26 mouse cellular contexts compared by ENCODE assay signal in the genomic region with DNA sequence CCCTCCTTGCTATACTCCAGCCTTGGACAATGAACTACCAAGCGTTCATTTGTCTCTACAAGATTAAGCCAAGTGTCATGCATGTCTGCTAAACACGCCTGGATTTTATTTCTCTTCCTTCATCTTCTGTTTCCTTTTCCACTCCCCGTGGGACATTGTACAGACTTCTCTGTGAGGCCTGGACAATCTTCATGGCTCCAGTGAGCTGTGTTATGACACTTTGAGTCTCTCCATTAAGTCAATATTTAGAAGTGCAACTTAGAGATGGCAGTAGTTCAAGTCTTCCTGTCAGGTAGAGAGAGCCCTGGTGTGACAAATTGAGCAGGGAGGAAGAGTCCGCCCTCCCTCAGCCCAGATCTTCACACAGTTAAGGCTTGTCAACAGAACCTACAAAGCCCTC. TPM values are rescaled to one million over a fixed set of nuclear protein-coding genes. Genes with fewer than 3 reads are reported as not detected.
"Had no signal": no experiment of that assay in that cellular context is flagged by ENCODE, and none has a peak within 500 bp of the region (broad histone marks: within the 10 kb centered on the region; RNA-seq: fewer than 3 reads in every experiment).

No protein-coding gene starts in this region.

- H3K9me3 ChIP-seq: limb, embryonic 10.5 days; limb, embryonic 13.5 days; liver, embryonic 13.5 days; midbrain, embryonic 13.5 days had no signal

- H3K27me3 ChIP-seq: liver, embryonic 13.5 days; megakaryocyte, embryonic 14.5 days; midbrain, embryonic 13.5 days; neural tube, embryonic 13.5 days had no signal

- H3K4me3 ChIP-seq: layer of hippocampus, adult 2 months; limb, embryonic 10.5 days; limb, embryonic 13.5 days; liver, embryonic 13.5 days; megakaryocyte, embryonic 14.5 days; midbrain, embryonic 10.5 days; midbrain, embryonic 13.5 days; myocyte; neural tube, embryonic 13.5 days had no signal

- DNase-seq: kidney, adult 11 months; kidney, adult 8-10 months; kidney, postnatal 14 days; kidney, postnatal 4 days; layer of hippocampus, adult 9-11 months; liver; liver, embryonic 13.5 days; lung, embryonic 14.5 days; retina, postnatal 1 day; right cerebral cortex, postnatal 25 days; spleen, adult 18-20 months; thymus, adult 2 months; thymus, postnatal 14 days had no signal

- H3K36me3 ChIP-seq: limb, embryonic 10.5 days; limb, embryonic 13.5 days; liver, embryonic 13.5 days; midbrain, embryonic 10.5 days; midbrain, embryonic 13.5 days; neural tube, embryonic 13.5 days had no signal

- H3K9ac ChIP-seq: limb, embryonic 13.5 days; liver, embryonic 13.5 days; lung, embryonic 14.5 days; midbrain, embryonic 13.5 days; neural tube, embryonic 13.5 days had no signal

- ATAC-seq: lung, postnatal 0 days; midbrain, embryonic 13.5 days; midbrain, embryonic 16.5 days had no signal

- H3K4me2 ChIP-seq: limb, embryonic 13.5 days; liver, embryonic 13.5 days; lung, embryonic 14.5 days; midbrain, embryonic 13.5 days; neural tube, embryonic 13.5 days had no signal

- H3K27ac ChIP-seq: layer of hippocampus, adult 2 months; limb, embryonic 10.5 days; limb, embryonic 13.5 days; liver, embryonic 13.5 days; macrophage; midbrain, embryonic 10.5 days; midbrain, embryonic 13.5 days; neural tube, embryonic 13.5 days had no signal

- H3K4me1 ChIP-seq: liver, embryonic 13.5 days; megakaryocyte, embryonic 14.5 days; midbrain, embryonic 13.5 days had no signal

RNA-seq across cellular contexts. Expression of gene Enpp6, which starts 47.3 kb away (rescaled TPM):
- total RNA-seq: monocyte, adult 5-6 weeks; neutrophil, adult 5-6 weeks had no signal
- polyA plus RNA-seq: myocyte had no signal
